Comparison of ENCODE assay signal across 28 mouse cellular contexts in genomic region chr19:37719166-37719565, GRCm38 (mm10). TPM values are rescaled to one million over a fixed set of nuclear protein-coding genes. Genes with fewer than 3 reads are reported as not detected.
DNase-seq lines count a peak whose midpoint lies in the region; ATAC-seq and TF ChIP-seq lines count a peak whose summit lies in the region.
"Had no signal": no experiment of that assay in that cellular context is flagged by ENCODE, and none has a peak within 500 bp of the region (broad histone marks: within the 10 kb centered on the region; RNA-seq: fewer than 3 reads in every experiment).

No protein-coding gene starts in this region.

- H3K9ac ChIP-seq in MEL (ENCODE audit: control insufficient read depth, low read depth, low read length, poor library complexity, severe bottlenecking), result no peak overlapping the region
- H3K9ac ChIP-seq in midbrain, embryonic 14.5 days (replicated peaks; ENCODE audit: low read length), result no peak overlapping the region

- H3K4me1 ChIP-seq in MEL (ENCODE audit: control insufficient read depth in 1 of 2, insufficient read depth in 2 of 2, low read length in 2 of 2), result peaks cover 2 to 34% of the 10 kb centered on the region in 2 experiments
- no peaks in the 10 kb centered on the region for H3K4me1 ChIP-seq in midbrain, embryonic 14.5 days (ENCODE audit: control insufficient read depth, insufficient read depth, low read length)

- no peak overlapping the region for H3K4me2 ChIP-seq in midbrain, embryonic 14.5 days (ENCODE audit: low read length)

- no peaks in the 10 kb centered on the region for H3K27me3 ChIP-seq in MEL (ENCODE audit: control insufficient read depth in 1 of 2, insufficient read depth in 2 of 2, low read length in 2 of 2)
- H3K27me3 ChIP-seq in midbrain, embryonic 14.5 days (ENCODE audit: control insufficient read depth, insufficient read depth, low read length), result no peaks in the 10 kb centered on the region
- H3K27me3 ChIP-seq: CH12.LX, Patski had no signal

- H3K4me3 ChIP-seq in MEL (ENCODE audit: control insufficient read depth in 1 of 2, insufficient read depth in 1 of 2, low read depth in 2 of 2, low read length in 2 of 2), result no peak overlapping the region
- H3K4me3 ChIP-seq in midbrain, embryonic 14.5 days (replicated peaks; ENCODE audit: low read depth, low read length), result no peak overlapping the region

- H3K36me3 ChIP-seq in MEL (ENCODE audit: control insufficient read depth in 1 of 2, insufficient read depth in 2 of 2, low read length in 2 of 2), result peaks cover 0 to 17% of the 10 kb centered on the region in 2 experiments; a peak in 2 of 4 replicates
- no peaks in the 10 kb centered on the region for H3K36me3 ChIP-seq in midbrain, embryonic 14.5 days (ENCODE audit: control insufficient read depth, insufficient read depth, low read length)
- H3K36me3 ChIP-seq: G1E had no signal

- TF ChIP-seq EP300 in MEL (IDR thresholded peaks at IDR 0.05; ENCODE audit: low read depth in 1 of 2, low read length in 2 of 2), result peak; percentile 49 to 60; a peak in 2 of 4 replicates

- no peak for TF ChIP-seq POLR2A in MEL (IDR thresholded peaks at IDR 0.05; ENCODE audit: control insufficient read depth in 1 of 2, insufficient read depth in 1 of 2, low read depth in 1 of 2, low read length in 2 of 2, poor library complexity in 1 of 2)

- no peaks in the 10 kb centered on the region for H3K9me3 ChIP-seq in MEL (replicated peaks; ENCODE audit: insufficient read depth, low read length)
- H3K9me3 ChIP-seq in midbrain, embryonic 14.5 days (ENCODE audit: control insufficient read depth, low read length), result no peaks in the 10 kb centered on the region
- H3K9me3 ChIP-seq: G1E had no signal

- peak; percentile 61 for DNase-seq in heart, adult 11 months
- DNase-seq in heart, postnatal 14 days, result no peak
- DNase-seq in MEL (ENCODE audit: low read depth, low spot score), result peak; percentile 61
- peak; percentile 47 for DNase-seq in MEL-GATA-1-ER (ENCODE audit: extremely low read depth, low read depth)
- DNase-seq in ZHBTc4 (ENCODE audit: low read depth, low spot score), result peak; percentile 7
- no peak for DNase-seq in thymus, postnatal 10 days (ENCODE audit: low spot score in 2 of 2)
- DNase-seq in midbrain, embryonic 14.5 days, result no peak
- DNase-seq: adrenal gland, adult 2 months; adrenal gland, adult 8-10 months; adrenal gland, postnatal 10 days; adrenal gland, postnatal 14 days; adrenal gland, postnatal 25 days; adrenal gland, postnatal 36 days; B cell, adult 2 months; cerebellum, adult 11 months; cerebellum, adult 11-12 months; cerebellum, adult 18-20 months; cerebellum, adult 2 months; cerebellum, adult 8-10 months had no signal

- TF ChIP-seq CTCF in MEL (IDR thresholded peaks at IDR 0.05 in 2 of 3, conservative IDR thresholded peaks at IDR 0.05 in 1 of 3; ENCODE audit: control insufficient read depth in 1 of 3, insufficient read depth in 1 of 3, low read depth in 2 of 3, low read length in 3 of 3, poor library complexity in 1 of 3, severe bottlenecking in 1 of 3), result no peak

- TF ChIP-seq RAD21 in MEL (IDR thresholded peaks at IDR 0.05; ENCODE audit: low read depth, low read length), result no peak

- H3K27ac ChIP-seq in MEL (ENCODE audit: control insufficient read depth, low read depth, low read length), result peak overlapping the region; percentile 41
- no peak overlapping the region for H3K27ac ChIP-seq in midbrain, embryonic 14.5 days (replicated peaks; ENCODE audit: low read depth, low read length)

- no peak for ATAC-seq in megakaryocyte, adult 5-6 weeks (ENCODE audit: poor library complexity, severe bottlenecking)
- no peak for ATAC-seq in midbrain, embryonic 14.5 days (ENCODE audit: low FRiP score, low TSS enrichment)
- ATAC-seq: activated CD4-positive, CD25-positive, alpha-beta regulatory T cell, adult 4 months; CD4-positive, CD25-positive, alpha-beta regulatory T cell, adult 4 months; Patski had no signal

- WGBS in midbrain, embryonic 14.5 days, result 58% methylated on average over 1 of the region's 1 CpGs

- intact Hi-C loops in heart, postnatal 14 days (cut with DNase I), result no loop called here

- no peaks in the 10 kb centered on the region for H3K79me2 ChIP-seq in MEL (ENCODE audit: control insufficient read depth, insufficient read depth, low read length, poor library complexity)

TF ChIP-seq in MEL, 35 proteins besides CTCF, POLR2A, EP300 and RAD21:
- TF ChIP-seq TAL1 (IDR thresholded peaks at IDR 0.05; ENCODE audit: low read length) (peak; percentile 53), POLR2AphosphoS2 (IDR thresholded peaks at IDR 0.05; ENCODE audit: low read length) (no peak), BHLHE40 (IDR thresholded peaks at IDR 0.05; ENCODE audit: borderline replicate concordance, low read depth, low read length) (no peak), RCOR1 (IDR thresholded peaks at IDR 0.05; ENCODE audit: low read depth, low read length) (peak; percentile 8; the same call in 1 of the 2 replicates), GATA1 (IDR thresholded peaks at IDR 0.05; ENCODE audit: low read depth, low read length) (peak; percentile 74)
TF ChIP-seq in MEL: peak in this region for 3.

RNA-seq across cellular contexts. Expression of gene Cyp26a1, which starts 21.6 kb away (rescaled TPM):
- total RNA-seq in heart, postnatal 14 days (2021), result under 1 TPM in 1 of 2 experiments, not detected in 1; 0.31 TPM
- total RNA-seq in MEL (2012; rRNA removed), result not detected in 2 replicates
- not detected for polyA plus RNA-seq in MEL (2012; ENCODE audit: insufficient read depth in 1 of 2, insufficient read length in 2 of 2, low read depth in 1 of 2, low replicate concordance in 2 of 2, missing spikeins in 1 of 2)
- not detected in 2 replicates for total RNA-seq in megakaryocyte, adult 5-6 weeks (2015)
- total RNA-seq in megakaryocyte, adult 5-6 weeks (2017), result 0.37 TPM in 1 of 2 replicates, not detected in the other
- not detected in 2 replicates for polyA plus RNA-seq in midbrain, embryonic 14.5 days (2014; fragmentation: Nextera tagmentation; extraction: Ambion mirVana)
- total RNA-seq: adrenal gland, adult 18-20 months; adrenal gland, adult 8-10 months; adrenal gland, postnatal 14 days; adrenal gland, postnatal 25 days; adrenal gland, postnatal 36 days had no signal
- polyA plus RNA-seq: activated CD4-positive, CD25-positive, alpha-beta regulatory T cell, adult 4 months; adrenal gland, adult 2 months; CD4-positive, CD25-positive, alpha-beta regulatory T cell, adult 4 months; cerebellum, adult 2 months had no signal

RNA-seq across cellular contexts. Expression of gene Cyp26c1, which starts 33.8 kb away (rescaled TPM):
- under 1 TPM in 1 of 2 experiments, not detected in 1; 0.12 TPM for total RNA-seq in heart, postnatal 14 days (2021)
- 0.08 TPM in 1 of 2 replicates, not detected in the other for total RNA-seq in MEL (2012; rRNA removed)
- not detected for polyA plus RNA-seq in MEL (2012; ENCODE audit: insufficient read depth in 1 of 2, insufficient read length in 2 of 2, low read depth in 1 of 2, low replicate concordance in 2 of 2, missing spikeins in 1 of 2)
- total RNA-seq in megakaryocyte, adult 5-6 weeks (2015), result not detected in 2 replicates
- total RNA-seq in megakaryocyte, adult 5-6 weeks (2017), result not detected in 2 replicates
- not detected in 2 replicates for polyA plus RNA-seq in midbrain, embryonic 14.5 days (2014; fragmentation: Nextera tagmentation; extraction: Ambion mirVana)
- total RNA-seq: adrenal gland, adult 18-20 months; adrenal gland, adult 2 months; adrenal gland, postnatal 14 days; adrenal gland, postnatal 25 days; adrenal gland, postnatal 36 days; adrenal gland, postnatal 4 days; CH12.LX had no signal
- polyA plus RNA-seq: activated CD4-positive, CD25-positive, alpha-beta regulatory T cell, adult 4 months; adrenal gland, adult 2 months; brain, embryonic 14.5 days; CD4-positive, CD25-positive, alpha-beta regulatory T cell, adult 4 months; cerebellum, adult 2 months had no signal

Comparison
In these comparisons a context has a peak if more than half of its experiments do, and no peak if none do; other contexts are left out.
1. DNase-seq: peak in heart, adult 11 months (single experiment), MEL (single experiment), MEL-GATA-1-ER (single experiment) and ZHBTc4 (single experiment); none in heart, postnatal 14 days (0 of 2), thymus, postnatal 10 days (0 of 2) and midbrain, embryonic 14.5 days (single experiment).